Mouse (Mus musculus): ENCODE data around the gene B4gat1. TPM values are rescaled to one million over a fixed set of nuclear protein-coding genes. Genes with fewer than 3 reads are reported as not detected.
"Not testable (repeated sequence)": the region's sequence is repeated elsewhere in the genome, so short reads cannot be mapped to it uniquely, and the experiment has no call there.

B4gat1 gene
- total and polyA plus RNA-seq, 2 experiments from 2014 or later, result 136 to 172 TPM

DNA sequence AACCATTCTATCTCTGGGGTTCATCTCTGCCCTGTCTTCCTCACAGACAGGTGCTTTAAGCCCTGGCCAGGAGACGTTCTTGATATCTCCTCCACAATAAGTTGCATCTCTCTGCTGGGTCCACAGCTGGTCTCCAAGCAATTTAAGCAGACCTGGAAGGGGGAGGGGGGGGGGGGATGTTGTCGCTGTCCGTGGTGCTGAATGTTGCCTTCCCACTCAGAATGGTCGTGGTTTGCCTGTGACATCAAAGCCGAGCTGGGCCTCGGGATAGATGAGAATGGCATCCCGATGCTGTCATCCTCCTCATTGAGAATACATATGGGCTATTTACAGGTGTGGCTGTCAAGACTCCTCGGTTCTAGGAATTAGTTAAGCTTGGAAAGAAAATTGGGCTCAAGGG lies 46.3 kb upstream of the B4gat1 start:
- no peak overlapping the region for H3K9ac ChIP-seq (replicated peaks; ENCODE audit: low read length, poor library complexity, severe bottlenecking)
- no peak overlapping the region for H3K4me3 ChIP-seq (ENCODE audit: low read depth, low read length)
- no peaks in the 10 kb centered on the region for H3K36me3 ChIP-seq (ENCODE audit: insufficient read depth, low read length)
- no peaks in the 10 kb centered on the region for H3K27me3 ChIP-seq (ENCODE audit: insufficient read depth, low read length)
- H3K4me2 ChIP-seq (ENCODE audit: low read depth, low read length, poor library complexity, severe bottlenecking), result no peak overlapping the region
- DNase-seq (ENCODE audit: low spot score), result no peak
- ATAC-seq (ENCODE audit: low FRiP score), result no peak
- H3K4me1 ChIP-seq (ENCODE audit: insufficient read depth, low read length), result peaks cover 25% of the 10 kb centered on the region; the same call in 1 of the 2 replicates
- no peak for TF ChIP-seq CTCF (IDR thresholded peaks at IDR 0.05)
- WGBS, result 16% methylated on average over 8 of the region's 8 CpGs
- no peak overlapping the region for H3K27ac ChIP-seq (ENCODE audit: low read depth, low read length)
- H3K9me3 ChIP-seq (ENCODE audit: low read length), result no peaks in the 10 kb centered on the region

DNA sequence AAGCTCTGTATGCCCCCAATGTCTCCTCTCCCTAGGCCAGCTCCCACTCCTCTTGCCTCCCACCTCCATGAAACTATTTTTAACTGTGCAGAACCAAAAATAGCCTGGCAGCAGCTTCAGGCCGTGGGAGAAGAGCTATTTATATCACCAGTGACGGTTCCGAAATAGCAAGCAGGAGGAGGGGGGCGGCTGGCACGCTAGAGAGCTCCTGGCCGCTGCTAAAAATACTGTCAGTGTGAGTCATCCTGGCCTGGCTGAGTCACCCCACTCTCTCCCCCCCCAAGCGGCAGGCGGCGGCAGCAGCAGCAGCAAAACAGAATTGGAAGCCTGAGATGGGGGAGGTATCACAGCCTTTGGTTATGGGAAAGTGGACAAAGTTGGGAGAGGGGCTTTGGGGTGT lies 45.7 kb upstream of the B4gat1 start:
- ATAC-seq (ENCODE audit: low FRiP score) (no peak), DNase-seq (ENCODE audit: low spot score) (peak; percentile 79)
- Histone ChIP-seq H3K9me3 (ENCODE audit: low read length) (no peaks in the 10 kb centered on the region), H3K27me3 (ENCODE audit: insufficient read depth, low read length) (no peaks in the 10 kb centered on the region), H3K36me3 (ENCODE audit: insufficient read depth, low read length) (no peaks in the 10 kb centered on the region), H3K9ac (replicated peaks; ENCODE audit: low read length, poor library complexity, severe bottlenecking) (no peak overlapping the region), H3K4me2 (ENCODE audit: low read depth, low read length, poor library complexity, severe bottlenecking) (peak overlapping the region; percentile 34), H3K4me1 (ENCODE audit: insufficient read depth, low read length) (peaks cover 30% of the 10 kb centered on the region; the same call in 1 of the 2 replicates), H3K4me3 (ENCODE audit: low read depth, low read length) (no peak overlapping the region), H3K27ac (ENCODE audit: low read depth, low read length) (no peak overlapping the region; the same call in 1 of the 2 replicates)
- WGBS, result 3% methylated on average over 9 of the region's 9 CpGs
- peak; percentile 35; the same call in 1 of the 2 replicates for TF ChIP-seq CTCF (IDR thresholded peaks at IDR 0.05)

DNA sequence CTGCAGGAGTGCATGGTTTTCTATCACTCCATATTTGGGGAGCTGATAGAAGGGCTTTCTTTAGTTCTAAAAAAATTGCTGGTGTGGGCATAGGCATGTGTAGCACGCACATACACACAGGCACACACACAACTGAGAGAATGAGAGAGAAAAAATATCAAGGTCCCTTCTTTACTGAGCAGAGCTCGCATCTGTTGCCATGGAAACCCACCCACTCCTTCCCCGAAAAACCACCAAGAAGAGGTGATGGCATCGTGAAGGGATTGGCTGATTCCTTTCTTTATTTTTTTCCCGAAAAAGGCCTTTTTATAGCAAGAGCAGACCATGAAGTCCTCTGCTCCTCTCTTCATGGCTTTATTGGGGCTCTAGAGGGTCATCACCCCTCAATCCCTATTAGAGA lies 44.6 kb upstream of the B4gat1 start:
- ATAC-seq (ENCODE audit: low FRiP score) (no peak), DNase-seq (ENCODE audit: low spot score) (peak; percentile 77)
- WGBS, result 17% methylated on average over 5 of the region's 5 CpGs
- H3K4me3 ChIP-seq (ENCODE audit: low read depth, low read length), result no peak overlapping the region; the same call in 1 of the 2 replicates
- H3K4me2 ChIP-seq (ENCODE audit: low read depth, low read length, poor library complexity, severe bottlenecking), result peak overlapping the region; percentile 20
- H3K27me3 ChIP-seq (ENCODE audit: insufficient read depth, low read length), result no peaks in the 10 kb centered on the region
- peaks cover 34% of the 10 kb centered on the region for H3K4me1 ChIP-seq (ENCODE audit: insufficient read depth, low read length)
- no peaks in the 10 kb centered on the region for H3K9me3 ChIP-seq (ENCODE audit: low read length)
- no peak overlapping the region for H3K9ac ChIP-seq (replicated peaks; ENCODE audit: low read length, poor library complexity, severe bottlenecking)
- peak overlapping the region; percentile 79 for H3K27ac ChIP-seq (ENCODE audit: low read depth, low read length)
- no peak for TF ChIP-seq CTCF (IDR thresholded peaks at IDR 0.05)
- H3K36me3 ChIP-seq (ENCODE audit: insufficient read depth, low read length), result no peaks in the 10 kb centered on the region

DNA sequence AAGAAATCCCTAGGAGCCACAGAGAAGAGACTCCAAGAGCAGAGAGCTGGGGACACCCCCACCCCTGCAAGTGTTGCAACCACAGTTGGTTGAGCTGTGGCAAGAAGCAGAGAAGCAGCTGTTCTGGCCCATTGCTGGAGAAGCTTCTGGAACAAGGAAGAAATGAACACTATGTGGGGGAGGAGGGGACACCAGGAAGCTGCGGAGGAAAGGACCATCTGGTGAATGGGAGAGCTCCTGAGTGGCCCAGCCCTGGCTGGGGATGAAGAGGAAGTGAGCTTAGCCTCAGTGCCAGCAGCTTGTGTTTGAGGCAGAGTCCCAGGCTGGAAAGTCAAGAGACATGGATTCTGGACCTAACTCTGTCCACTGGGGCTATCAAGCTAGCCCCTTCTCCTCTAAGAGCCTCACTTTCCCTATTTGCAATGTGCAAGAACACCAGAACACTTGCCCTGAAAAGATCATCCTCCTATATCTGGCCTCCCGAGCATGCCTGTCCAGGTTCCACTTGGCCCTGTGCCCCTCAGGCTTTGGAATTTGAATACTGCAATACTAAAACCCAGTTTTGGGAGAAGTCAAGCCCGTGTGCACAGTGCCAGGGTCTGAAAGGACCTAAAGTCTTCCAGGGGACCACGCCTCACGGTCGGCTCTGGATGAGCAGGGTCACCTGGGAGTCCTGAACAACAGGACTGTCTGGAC lies 39.0 kb upstream of the B4gat1 start:
- 71% methylated on average over 6 of the region's 6 CpGs for WGBS
- no peak for TF ChIP-seq CTCF (IDR thresholded peaks at IDR 0.05)
- DNase-seq (ENCODE audit: low spot score) (no peak), ATAC-seq (ENCODE audit: low FRiP score) (no peak)
- H3K4me3 ChIP-seq (ENCODE audit: low read depth, low read length), result no peak overlapping the region
- peak overlapping the region; percentile 19; the same call in 1 of the 2 replicates for H3K9ac ChIP-seq (replicated peaks; ENCODE audit: low read length, poor library complexity, severe bottlenecking)
- H3K4me1 ChIP-seq (ENCODE audit: insufficient read depth, low read length), result peaks cover 41% of the 10 kb centered on the region
- H3K9me3 ChIP-seq (ENCODE audit: low read length), result no peaks in the 10 kb centered on the region
- H3K27ac ChIP-seq (ENCODE audit: low read depth, low read length), result no peak overlapping the region
- H3K27me3 ChIP-seq (ENCODE audit: insufficient read depth, low read length), result no peaks in the 10 kb centered on the region
- no peaks in the 10 kb centered on the region for H3K36me3 ChIP-seq (ENCODE audit: insufficient read depth, low read length)
- peak overlapping the region; percentile 33 for H3K4me2 ChIP-seq (ENCODE audit: low read depth, low read length, poor library complexity, severe bottlenecking)

DNA sequence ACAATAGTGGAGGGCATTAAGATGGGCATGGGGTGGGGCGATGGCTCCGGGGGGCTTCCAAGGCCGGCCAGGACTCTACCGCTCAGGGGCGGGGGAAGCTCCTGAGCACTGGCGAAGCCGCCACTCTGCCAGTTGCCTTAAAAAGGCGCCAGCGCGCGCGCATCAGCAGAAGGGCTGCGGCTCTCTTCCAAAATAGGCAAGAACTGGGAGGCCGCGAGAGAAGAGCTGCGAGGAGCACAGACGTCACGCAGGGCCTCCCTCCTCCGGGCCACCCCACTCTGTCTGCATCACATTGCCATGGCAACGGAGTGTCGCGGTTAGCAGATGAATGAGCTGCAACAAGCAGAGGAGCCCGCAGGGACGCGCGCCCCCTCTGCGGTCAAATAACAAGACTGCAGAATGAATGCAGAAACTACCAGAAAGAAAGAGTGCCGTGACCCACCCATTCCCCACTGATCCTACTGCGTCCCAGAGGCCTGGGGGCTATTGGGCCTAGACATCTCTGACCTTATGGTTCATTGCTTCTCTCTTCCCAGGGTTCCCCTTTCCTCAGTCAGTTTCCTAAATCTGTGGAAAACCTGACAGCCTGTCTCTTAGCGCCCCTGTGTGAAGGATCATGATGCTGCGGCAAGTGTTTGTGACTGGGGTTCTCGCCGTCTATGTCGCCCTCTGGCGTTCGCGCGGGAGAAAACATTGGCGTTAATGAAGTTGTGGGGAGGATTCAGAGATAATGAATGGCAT lies 36.8 kb upstream of the B4gat1 start:
- no peaks in the 10 kb centered on the region for H3K9me3 ChIP-seq (ENCODE audit: low read length)
- H3K9ac ChIP-seq (replicated peaks; ENCODE audit: low read length, poor library complexity, severe bottlenecking), result peak overlapping the region; percentile 60
- H3K4me3 ChIP-seq (ENCODE audit: low read depth, low read length), result peak overlapping the region; percentile 35
- peak; percentile 96 for DNase-seq (ENCODE audit: low spot score)
- peak; percentile 92 for TF ChIP-seq CTCF (IDR thresholded peaks at IDR 0.05)
- ATAC-seq (ENCODE audit: low FRiP score), result peak; percentile 97
- under 1% methylated on average over 39 of the region's 39 CpGs for WGBS
- no peaks in the 10 kb centered on the region for H3K36me3 ChIP-seq (ENCODE audit: insufficient read depth, low read length)
- peak overlapping the region; percentile 89 for H3K27ac ChIP-seq (ENCODE audit: low read depth, low read length)
- no peaks in the 10 kb centered on the region for H3K27me3 ChIP-seq (ENCODE audit: insufficient read depth, low read length)
- peaks cover 37% of the 10 kb centered on the region for H3K4me1 ChIP-seq (ENCODE audit: insufficient read depth, low read length)
- peak overlapping the region; percentile 71 for H3K4me2 ChIP-seq (ENCODE audit: low read depth, low read length, poor library complexity, severe bottlenecking)

DNA sequence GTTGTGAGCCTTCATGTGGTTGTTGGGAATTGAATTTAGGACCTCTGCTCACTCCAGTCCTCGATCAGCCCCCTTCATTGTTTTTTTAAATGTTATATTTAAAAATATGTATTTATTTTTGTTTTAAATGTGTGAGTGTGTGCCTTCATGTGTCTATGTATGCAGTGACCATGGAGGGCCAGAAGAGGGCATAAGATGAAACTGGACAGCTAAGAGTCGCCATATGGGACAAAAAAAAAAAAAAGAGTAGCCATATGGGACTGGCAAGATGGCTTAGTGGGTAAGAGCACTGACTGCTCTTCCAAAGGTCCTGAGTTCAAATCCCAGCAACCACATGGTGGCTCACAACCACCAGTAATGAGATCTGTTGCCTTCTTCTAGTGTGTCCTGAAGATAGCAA lies 35.0 kb upstream of the B4gat1 start:
- not testable (repeated sequence) for H3K4me3 ChIP-seq (ENCODE audit: low read depth, low read length); ATAC-seq (ENCODE audit: low FRiP score); H3K36me3 ChIP-seq (ENCODE audit: insufficient read depth, low read length); H3K4me2 ChIP-seq (ENCODE audit: low read depth, low read length, poor library complexity, severe bottlenecking); DNase-seq (ENCODE audit: low spot score); H3K27me3 ChIP-seq (ENCODE audit: insufficient read depth, low read length); H3K27ac ChIP-seq (ENCODE audit: low read depth, low read length); H3K9me3 ChIP-seq (ENCODE audit: low read length); H3K9ac ChIP-seq (replicated peaks; ENCODE audit: low read length, poor library complexity, severe bottlenecking)
- peak; percentile 45 for TF ChIP-seq CTCF (IDR thresholded peaks at IDR 0.05)
- WGBS, result 62% methylated on average over 2 of the region's 2 CpGs
- H3K4me1 ChIP-seq (ENCODE audit: insufficient read depth, low read length), result peaks cover 23% of the 10 kb centered on the region

All from midbrain, postnatal 0 days (tissue).